Mouse (Mus musculus): Measurements from ENCODE around the gene Hydin. TPM values are rescaled to one million over a fixed set of nuclear protein-coding genes. Genes with fewer than 3 reads are reported as not detected.

Hydin gene
- polyA plus RNA-seq, 1 experiment from 2014 or later, result 0.06 TPM

DNA sequence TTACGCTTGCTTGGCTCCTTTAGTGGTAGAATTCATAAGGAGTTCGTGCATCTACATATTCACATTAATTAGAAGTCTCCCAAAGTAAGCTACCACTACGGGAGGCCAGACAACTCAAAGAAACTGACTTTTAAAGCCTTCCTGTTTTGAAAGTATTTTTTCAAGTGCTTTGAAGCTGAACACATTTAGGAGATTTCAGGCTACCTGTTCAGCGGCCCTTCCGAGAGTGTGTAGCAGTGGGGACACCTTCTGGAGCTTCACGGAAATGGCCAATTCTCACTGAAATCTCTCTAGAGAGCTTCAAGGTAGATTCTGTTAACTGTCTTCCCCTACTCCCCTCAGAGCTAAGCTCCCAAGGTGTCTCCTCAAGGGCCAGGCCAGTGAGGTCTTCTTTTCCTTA, 211.8 kb downstream of the Hydin start:
- Histone ChIP-seq H3K27ac (no peak overlapping the region), H3K36me3 (no peaks in the 10 kb centered on the region), H3K4me1 (peaks cover 5% of the 10 kb centered on the region), H3K27me3 (ENCODE audit: insufficient read depth, poor library complexity, severe bottlenecking) (no peaks in the 10 kb centered on the region), H3K9me3 (no peaks in the 10 kb centered on the region), H3K4me3 (no peak overlapping the region)
- 44% methylated on average over 6 of the region's 6 CpGs for WGBS
- DNase-seq (ENCODE audit: low spot score), result no peak

DNA sequence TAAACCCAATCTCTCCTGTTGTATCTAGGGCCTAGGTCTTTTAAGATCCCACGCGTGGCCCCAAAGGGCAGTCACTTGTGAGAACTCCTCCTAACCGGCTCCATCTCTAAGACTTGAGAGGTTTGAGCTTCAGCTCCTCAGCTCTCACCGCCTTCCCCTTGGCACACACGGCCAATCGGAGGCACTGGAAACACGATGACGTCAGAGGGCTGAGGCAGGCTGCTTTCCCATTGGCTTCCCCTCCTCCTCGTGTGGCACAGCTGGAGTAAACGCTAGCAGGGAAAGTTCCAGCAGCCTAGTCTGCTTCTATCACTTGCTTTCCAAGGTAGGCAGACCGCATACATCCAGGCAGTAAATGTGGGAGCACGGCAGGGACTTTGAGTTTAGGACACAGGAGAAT, 212.6 kb downstream of the Hydin start:
- H3K36me3 ChIP-seq, result no peaks in the 10 kb centered on the region
- WGBS, result 53% methylated on average over 12 of the region's 12 CpGs
- H3K4me3 ChIP-seq, result no peak overlapping the region
- no peak overlapping the region for H3K27ac ChIP-seq
- no peak for DNase-seq (ENCODE audit: low spot score)
- no peaks in the 10 kb centered on the region for H3K27me3 ChIP-seq (ENCODE audit: insufficient read depth, poor library complexity, severe bottlenecking)
- peaks cover 5% of the 10 kb centered on the region for H3K4me1 ChIP-seq
- H3K9me3 ChIP-seq, result no peaks in the 10 kb centered on the region

DNA sequence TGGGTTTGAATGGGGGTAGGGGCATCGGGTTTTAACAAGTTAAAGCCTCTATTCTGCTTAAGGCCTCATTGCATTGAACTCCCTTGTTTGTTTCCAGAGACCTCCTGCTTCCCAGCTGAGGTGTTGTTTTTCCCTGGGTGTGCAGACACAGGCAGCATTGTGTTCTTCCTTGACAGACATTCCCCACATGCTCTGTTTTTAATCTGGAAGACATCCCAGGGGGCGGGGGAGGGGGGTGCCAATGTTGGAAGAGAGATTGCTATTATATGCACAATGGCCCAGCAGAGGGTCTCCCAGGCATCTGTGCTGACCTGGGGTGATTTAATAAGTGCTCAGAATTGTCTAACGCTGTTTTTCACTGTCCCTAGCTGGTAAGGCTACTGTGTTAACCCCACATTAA, 215.5 kb downstream of the Hydin start:
- DNase-seq (ENCODE audit: low spot score), result no peak
- H3K9me3 ChIP-seq, result no peaks in the 10 kb centered on the region
- no peak overlapping the region for H3K4me3 ChIP-seq
- peaks cover 5% of the 10 kb centered on the region for H3K4me1 ChIP-seq
- WGBS, result 22% methylated on average over 3 of the region's 3 CpGs
- no peaks in the 10 kb centered on the region for H3K36me3 ChIP-seq
- H3K27ac ChIP-seq, result no peak overlapping the region
- H3K27me3 ChIP-seq (ENCODE audit: insufficient read depth, poor library complexity, severe bottlenecking), result no peaks in the 10 kb centered on the region

DNA sequence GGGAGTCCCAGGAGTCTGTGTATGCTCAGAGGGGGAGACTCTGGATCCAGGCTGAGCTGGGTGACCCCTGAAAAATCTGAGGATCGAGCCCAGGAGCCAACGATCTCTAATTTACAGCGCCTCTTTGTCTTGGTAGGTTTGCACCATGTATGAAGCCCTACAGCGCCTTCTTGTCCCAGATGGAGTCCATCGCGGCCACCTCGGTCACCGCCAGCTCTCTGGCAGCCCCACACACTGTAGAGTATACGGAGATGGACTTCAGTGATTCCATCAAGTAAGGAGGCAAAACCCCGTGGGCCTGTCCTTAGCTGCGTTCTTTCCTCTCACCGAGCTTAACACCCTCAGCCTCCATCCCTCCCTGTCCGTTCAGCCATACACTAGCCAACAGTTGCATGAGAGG, 218.5 kb downstream of the Hydin start:
- WGBS, result 89% methylated on average over 13 of the region's 13 CpGs

DNA sequence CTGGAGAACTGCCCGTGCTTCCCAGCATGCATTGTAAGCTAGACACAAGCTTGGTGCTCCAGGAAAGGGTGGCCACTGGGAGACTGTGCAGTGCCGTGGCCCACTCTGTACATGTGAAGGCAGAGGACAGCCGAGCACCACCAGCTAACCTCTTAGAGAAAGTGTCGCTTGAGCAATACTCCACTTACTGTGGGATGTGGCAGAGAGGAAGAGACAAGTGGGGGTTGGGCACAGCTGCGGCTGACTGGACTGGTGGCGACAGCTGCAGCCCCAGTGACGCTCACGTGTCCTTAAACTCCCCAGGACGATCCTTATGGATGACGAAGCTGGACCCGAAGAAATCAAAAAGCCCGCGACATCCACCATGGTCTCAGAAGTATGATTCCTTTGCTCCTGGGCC, 219.2 kb downstream of the Hydin start:
- WGBS, result 68% methylated on average over 13 of the region's 13 CpGs
- Histone ChIP-seq H3K4me1 (peaks cover 5% of the 10 kb centered on the region), H3K9me3 (no peaks in the 10 kb centered on the region), H3K27me3 (ENCODE audit: insufficient read depth, poor library complexity, severe bottlenecking) (no peaks in the 10 kb centered on the region), H3K4me3 (no peak overlapping the region), H3K27ac (no peak overlapping the region), H3K36me3 (no peaks in the 10 kb centered on the region)
- no peak for DNase-seq (ENCODE audit: low spot score)

More for the DNA sequence above, 218.5 kb downstream of the Hydin start:
- Histone ChIP-seq H3K36me3 (no peaks in the 10 kb centered on the region), H3K4me1 (peaks cover 5% of the 10 kb centered on the region), H3K27ac (no peak overlapping the region), H3K9me3 (no peaks in the 10 kb centered on the region), H3K4me3 (no peak overlapping the region), H3K27me3 (ENCODE audit: insufficient read depth, poor library complexity, severe bottlenecking) (no peaks in the 10 kb centered on the region)
- no peak for DNase-seq (ENCODE audit: low spot score)

DNA sequence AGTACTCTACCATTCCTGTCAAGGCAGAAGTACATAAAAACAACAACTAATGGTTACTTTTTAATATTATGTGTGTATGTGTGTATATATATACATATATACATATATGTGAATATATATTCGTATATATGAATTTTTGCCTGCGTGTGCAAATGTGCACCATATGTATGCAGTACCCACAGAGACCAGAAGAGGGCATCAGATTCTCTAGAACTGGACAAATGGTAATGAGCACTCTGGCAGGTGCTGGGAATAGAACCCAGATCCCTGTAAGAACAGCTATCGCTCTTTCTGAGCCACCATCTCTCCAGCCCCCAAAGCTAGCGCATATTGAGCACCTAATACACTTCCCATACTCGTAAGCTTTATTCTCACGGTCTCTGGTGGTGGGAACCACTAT, 220.9 kb downstream of the Hydin start:
- no peaks in the 10 kb centered on the region for H3K36me3 ChIP-seq
- H3K9me3 ChIP-seq, result no peaks in the 10 kb centered on the region
- no peak for DNase-seq (ENCODE audit: low spot score)
- no peak overlapping the region for H3K4me3 ChIP-seq
- no peak overlapping the region for H3K27ac ChIP-seq
- H3K4me1 ChIP-seq, result no peaks in the 10 kb centered on the region; the same call in none of the 2 replicates
- 92% methylated on average over 6 of the region's 6 CpGs for WGBS
- no peaks in the 10 kb centered on the region for H3K27me3 ChIP-seq (ENCODE audit: insufficient read depth, poor library complexity, severe bottlenecking)

DNA sequence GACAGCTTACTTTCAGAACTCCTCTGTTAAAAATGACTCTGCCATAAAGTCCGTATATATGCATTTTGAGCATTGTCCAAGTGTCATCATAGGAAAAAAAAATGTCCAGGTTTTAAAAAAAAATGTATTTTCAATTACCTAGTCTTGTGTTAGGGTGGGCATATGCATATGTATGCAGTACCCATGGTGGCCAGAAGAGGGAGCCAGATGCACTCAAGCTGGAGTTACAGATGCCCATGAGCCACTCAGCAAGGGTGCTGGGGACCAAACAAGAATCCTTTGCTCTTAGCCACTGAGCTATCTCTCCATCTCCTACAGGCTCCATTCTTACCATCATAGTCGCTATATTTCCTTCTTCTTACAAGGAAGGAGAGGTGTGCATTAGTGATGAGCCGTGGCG, 222.6 kb downstream of the Hydin start:
- WGBS, result 77% methylated on average over 4 of the region's 4 CpGs
- H3K27ac ChIP-seq, result no peak overlapping the region
- no peaks in the 10 kb centered on the region for H3K9me3 ChIP-seq
- H3K4me3 ChIP-seq, result no peak overlapping the region
- no peak for DNase-seq (ENCODE audit: low spot score)
- no peaks in the 10 kb centered on the region for H3K36me3 ChIP-seq
- no peaks in the 10 kb centered on the region; the same call in 1 of the 2 replicates for H3K4me1 ChIP-seq
- no peaks in the 10 kb centered on the region for H3K27me3 ChIP-seq (ENCODE audit: insufficient read depth, poor library complexity, severe bottlenecking)

DNA sequence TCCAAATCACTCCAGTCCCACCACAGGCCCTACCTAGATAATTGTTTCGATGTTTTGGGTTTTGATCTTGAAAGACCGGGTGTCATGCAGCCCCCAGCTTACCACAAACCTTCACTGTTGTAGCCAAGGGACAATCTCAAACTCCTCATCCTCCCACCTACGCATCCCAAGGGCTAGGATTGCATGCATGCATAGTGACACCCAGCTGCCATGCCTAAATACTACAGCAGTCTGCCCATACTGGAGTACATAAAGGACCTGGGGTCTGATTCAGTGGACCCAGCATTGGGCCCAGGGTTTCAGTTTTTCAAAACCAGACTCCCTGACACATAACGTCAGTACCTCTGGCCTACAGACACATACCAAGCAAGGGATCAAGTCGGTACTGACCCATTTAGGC, 224.3 kb downstream of the Hydin start:
- 85% methylated on average over 5 of the region's 5 CpGs for WGBS
- no peaks in the 10 kb centered on the region for H3K9me3 ChIP-seq
- H3K4me1 ChIP-seq, result no peaks in the 10 kb centered on the region; the same call in 1 of the 2 replicates
- H3K4me3 ChIP-seq, result no peak overlapping the region
- no peaks in the 10 kb centered on the region for H3K36me3 ChIP-seq
- H3K27ac ChIP-seq, result no peak overlapping the region
- DNase-seq (ENCODE audit: low spot score), result no peak
- H3K27me3 ChIP-seq (ENCODE audit: insufficient read depth, poor library complexity, severe bottlenecking), result no peaks in the 10 kb centered on the region

DNA sequence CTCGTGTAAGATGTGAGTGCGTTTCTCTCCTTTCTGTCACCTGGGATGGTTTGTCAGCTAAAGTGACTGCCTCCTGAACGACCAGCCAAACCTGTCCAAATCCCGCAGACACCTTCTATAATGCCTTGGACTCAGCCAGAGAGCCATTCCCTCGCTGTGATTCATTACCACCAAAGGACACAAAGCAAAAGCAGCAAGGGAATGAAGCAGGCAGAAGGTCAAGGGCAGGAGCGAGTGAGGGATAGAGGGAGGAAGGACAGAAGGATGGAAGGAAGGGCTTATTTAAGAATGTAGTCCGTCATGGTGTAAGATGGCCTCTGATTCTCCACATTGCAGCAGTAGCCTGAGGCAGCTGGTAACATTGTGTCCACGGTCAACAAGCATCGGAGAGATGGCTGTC, 229.5 kb downstream of the Hydin start:
- H3K36me3 ChIP-seq, result no peaks in the 10 kb centered on the region
- no peaks in the 10 kb centered on the region for H3K4me1 ChIP-seq
- 79% methylated on average over 9 of the region's 9 CpGs for WGBS
- no peaks in the 10 kb centered on the region for H3K9me3 ChIP-seq
- no peaks in the 10 kb centered on the region for H3K27me3 ChIP-seq (ENCODE audit: insufficient read depth, poor library complexity, severe bottlenecking)
- no peak overlapping the region for H3K4me3 ChIP-seq
- H3K27ac ChIP-seq, result no peak overlapping the region
- DNase-seq (ENCODE audit: low spot score), result no peak

DNA sequence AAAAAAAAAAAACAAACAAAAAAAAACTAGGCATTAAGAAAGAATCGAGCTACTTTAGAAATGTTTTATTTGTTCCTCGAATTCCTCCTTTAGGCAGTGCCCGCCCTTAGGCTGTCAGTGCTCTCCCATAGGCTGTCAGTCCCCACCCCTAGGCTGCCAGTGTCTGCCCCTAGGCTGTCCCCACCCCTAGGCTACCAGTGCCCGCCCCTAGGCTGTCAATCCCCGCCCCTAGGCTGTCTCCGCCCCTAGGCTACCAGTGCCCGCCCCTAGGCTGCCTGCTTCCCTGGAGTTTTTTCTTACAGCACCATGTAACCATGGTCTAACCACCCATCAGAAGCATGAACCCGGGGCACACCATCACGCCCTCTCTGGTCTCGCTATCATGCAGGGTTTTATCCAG, 233.5 kb downstream of the Hydin start:
- Histone ChIP-seq H3K36me3 (no peaks in the 10 kb centered on the region), H3K4me3 (no peak overlapping the region), H3K9me3 (no peaks in the 10 kb centered on the region), H3K4me1 (no peaks in the 10 kb centered on the region), H3K27ac (no peak overlapping the region), H3K27me3 (ENCODE audit: insufficient read depth, poor library complexity, severe bottlenecking) (peaks cover 8% of the 10 kb centered on the region; the same call in 1 of the 2 replicates)
- DNase-seq (ENCODE audit: low spot score), result peak; percentile 87
- 27% methylated on average over 10 of the region's 10 CpGs for WGBS

DNA sequence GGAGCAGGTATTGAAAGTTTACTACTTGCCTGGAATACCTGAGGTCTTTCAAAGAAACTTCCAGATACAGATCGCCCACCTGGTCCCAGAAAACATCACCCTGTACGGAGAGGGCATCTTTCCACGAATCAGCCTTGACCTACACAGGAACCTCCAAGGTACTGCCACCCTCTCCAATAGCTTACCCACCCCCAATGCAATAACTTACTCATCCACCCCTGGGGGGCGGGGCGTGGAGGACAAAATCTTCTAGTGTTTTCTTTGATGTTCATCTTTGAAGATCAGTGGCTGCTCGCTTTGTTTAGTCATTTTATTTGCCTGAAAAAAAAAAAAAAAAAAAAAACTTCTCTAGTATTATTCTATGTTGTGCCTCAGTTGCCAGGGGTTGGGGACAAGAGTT, 233.9 kb downstream of the Hydin start:
- peaks cover 8% of the 10 kb centered on the region; the same call in 1 of the 2 replicates for H3K27me3 ChIP-seq (ENCODE audit: insufficient read depth, poor library complexity, severe bottlenecking)
- no peaks in the 10 kb centered on the region for H3K36me3 ChIP-seq
- no peaks in the 10 kb centered on the region for H3K9me3 ChIP-seq
- H3K4me1 ChIP-seq, result no peaks in the 10 kb centered on the region
- no peak overlapping the region for H3K4me3 ChIP-seq
- no peak overlapping the region for H3K27ac ChIP-seq
- 71% methylated on average over 6 of the region's 6 CpGs for WGBS
- no peak for DNase-seq (ENCODE audit: low spot score)

DNA sequence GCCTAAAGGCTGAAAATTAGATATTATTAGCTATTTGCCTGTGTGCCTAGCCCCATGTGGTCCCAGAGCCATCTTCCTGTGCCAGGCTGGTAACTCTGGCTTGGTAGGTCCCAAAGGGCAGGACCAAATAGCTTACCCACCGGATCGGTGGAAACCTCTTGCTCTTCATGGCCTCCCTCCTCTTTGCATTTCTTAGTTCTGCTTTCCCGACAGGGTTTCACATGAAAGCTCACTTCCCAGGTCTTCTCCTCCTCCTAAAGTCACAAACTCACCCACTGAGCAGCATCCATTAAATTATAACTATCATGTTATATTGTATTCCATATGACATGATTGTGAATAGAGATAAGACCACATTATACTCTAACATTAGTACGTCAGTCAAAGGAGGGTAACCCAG, 234.6 kb downstream of the Hydin start:
- DNase-seq (ENCODE audit: low spot score), result no peak
- no peaks in the 10 kb centered on the region for H3K9me3 ChIP-seq
- peaks cover 8% of the 10 kb centered on the region; the same call in 1 of the 2 replicates for H3K27me3 ChIP-seq (ENCODE audit: insufficient read depth, poor library complexity, severe bottlenecking)
- no peaks in the 10 kb centered on the region for H3K4me1 ChIP-seq
- 86% methylated on average over 4 of the region's 4 CpGs for WGBS
- no peak overlapping the region for H3K27ac ChIP-seq
- H3K4me3 ChIP-seq, result no peak overlapping the region
- H3K36me3 ChIP-seq, result no peaks in the 10 kb centered on the region

DNA sequence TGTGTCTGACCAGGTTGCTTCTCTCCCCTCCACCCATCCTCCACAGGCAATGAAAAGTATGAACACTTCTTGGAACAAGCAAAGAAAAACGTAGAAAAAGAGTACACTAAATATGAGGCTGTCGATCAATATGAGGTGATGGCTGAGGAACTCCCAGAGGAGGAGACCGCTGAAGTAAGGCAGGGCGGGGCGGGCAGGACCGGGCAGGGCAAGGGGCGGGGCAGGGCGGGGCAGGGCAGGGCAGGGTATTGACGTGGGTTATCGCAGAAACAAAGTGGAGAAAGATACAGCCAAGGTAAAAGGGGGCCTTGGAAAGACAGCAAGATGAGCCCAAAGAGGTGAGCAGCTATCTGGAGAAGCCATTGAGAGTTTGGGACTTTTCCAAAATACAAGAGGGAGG, 236.1 kb downstream of the Hydin start:
- H3K4me3 ChIP-seq, result 0 out of 2 replicates have a peak overlapping the region, but pooled peaks have one; percentile 29

DNA sequence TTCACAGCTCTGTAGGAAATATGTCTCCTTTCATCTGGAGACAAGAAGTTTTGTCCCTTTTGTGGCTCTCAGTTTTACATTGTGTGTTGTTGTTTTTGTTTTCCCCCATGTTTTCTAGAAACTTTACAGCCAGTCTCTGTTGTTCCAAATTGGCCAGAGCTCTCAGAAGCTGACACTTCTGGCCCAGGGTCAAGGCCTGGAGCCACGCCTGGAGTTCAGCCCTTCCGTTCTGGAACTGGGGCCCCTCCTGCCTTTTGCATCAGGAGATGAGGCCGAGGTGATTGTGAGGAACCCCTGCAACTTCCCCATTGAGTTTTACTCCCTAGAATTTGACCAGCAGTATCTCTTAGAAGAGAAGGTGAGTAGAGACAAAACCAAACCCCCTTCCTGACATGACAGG, 242.0 kb downstream of the Hydin start:
- 54% methylated on average over 3 of the region's 3 CpGs for WGBS
- H3K4me1 ChIP-seq, result no peaks in the 10 kb centered on the region
- H3K27ac ChIP-seq, result no peak overlapping the region
- DNase-seq (ENCODE audit: low spot score), result no peak
- H3K36me3 ChIP-seq, result no peaks in the 10 kb centered on the region
- H3K9me3 ChIP-seq, result peaks cover 4% of the 10 kb centered on the region
- H3K4me3 ChIP-seq, result no peak overlapping the region
- no peaks in the 10 kb centered on the region for H3K27me3 ChIP-seq (ENCODE audit: insufficient read depth, poor library complexity, severe bottlenecking)

More for the DNA sequence above, 236.1 kb downstream of the Hydin start:
- H3K9me3 ChIP-seq, result no peaks in the 10 kb centered on the region
- H3K4me1 ChIP-seq, result no peaks in the 10 kb centered on the region
- H3K27me3 ChIP-seq (ENCODE audit: insufficient read depth, poor library complexity, severe bottlenecking), result peaks cover 8% of the 10 kb centered on the region; the same call in 1 of the 2 replicates
- H3K36me3 ChIP-seq, result no peaks in the 10 kb centered on the region
- no peak overlapping the region for H3K27ac ChIP-seq
- WGBS, result 10% methylated on average over 10 of the region's 10 CpGs
- DNase-seq (ENCODE audit: low spot score), result no peak
